Mouse (Mus musculus): Measurements from ENCODE around the gene Npc1l1.

Gene Npc1l1

DNA sequence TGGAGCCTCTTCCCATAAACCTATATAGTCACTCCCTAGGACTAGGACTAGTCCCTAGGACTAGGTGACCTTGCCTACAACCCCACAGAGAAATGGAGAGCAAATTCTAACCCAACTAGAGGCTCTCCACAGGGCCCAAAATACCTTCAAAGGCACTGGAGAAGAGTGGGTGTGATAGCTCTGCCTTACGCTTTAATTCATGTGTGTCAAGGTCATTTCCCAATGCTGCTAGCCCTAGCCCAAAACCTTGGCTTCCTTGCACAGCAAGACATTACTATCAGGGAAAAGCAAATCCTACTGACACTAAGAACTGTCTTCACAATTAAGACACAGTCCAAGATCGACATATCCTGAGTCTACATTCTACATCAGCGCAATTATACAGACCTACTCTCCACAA lies 66.9 kb downstream of the Npc1l1 start:
- DNase-seq (ENCODE audit: low read depth, low spot score), result peak; percentile 71

DNA sequence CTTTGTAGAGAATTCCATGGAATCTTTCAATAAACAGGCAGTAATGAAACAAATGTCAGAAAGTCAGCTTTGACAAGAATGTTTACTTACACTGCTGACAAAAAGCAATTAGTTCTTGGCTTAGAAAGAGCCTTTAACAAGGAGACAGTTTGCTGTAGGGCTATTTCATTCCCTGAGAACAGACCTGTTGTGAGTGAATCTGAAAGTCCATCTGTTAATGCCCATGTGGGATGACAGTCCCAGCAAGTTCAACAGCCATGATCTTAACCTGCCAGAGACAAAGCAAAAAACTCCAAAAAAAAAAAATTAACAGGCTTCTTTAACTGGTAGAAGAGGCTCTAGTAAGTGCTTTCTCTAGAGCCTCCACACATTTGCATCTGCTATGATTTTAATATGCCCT lies 68.4 kb downstream of the Npc1l1 start:
- DNase-seq (ENCODE audit: low read depth, low spot score), result no peak

Data from R1 (cell line).